Mouse (Mus musculus): ENCODE measurements around the gene Hnrnpl. TPM values are rescaled to one million over a fixed set of nuclear protein-coding genes. Genes with fewer than 3 reads are reported as not detected.
A peak's percentile ranks its signal among the peaks of the same experiment; 100 is the strongest.
"Not testable (repeated sequence)": the region's sequence is repeated elsewhere in the genome, so short reads cannot be mapped to it uniquely, and the experiment has no call there.

The Hnrnpl gene
- polyA plus RNA-seq, 1 experiment from 2014 or later = 239 TPM

- H3K36me3 ChIP-seq = no peaks in the 10 kb centered on the region
- H3K4me1 ChIP-seq = peaks cover 20% of the 10 kb centered on the region
- no peaks in the 10 kb centered on the region for H3K27me3 ChIP-seq (replicated peaks)
- WGBS = 35% methylated on average over 33 of the region's 33 CpGs
- H3K9me3 ChIP-seq = no peaks in the 10 kb centered on the region
- peak overlapping the region; percentile 50 for H3K4me2 ChIP-seq
- ATAC-seq (ENCODE audit: insufficient read depth, low FRiP score, low read depth) = peak; percentile 69; the same call in 1 of the 2 replicates
- H3K4me3 ChIP-seq (replicated peaks) = peak overlapping the region; percentile 23
- no peak overlapping the region for H3K9ac ChIP-seq
- H3K27ac ChIP-seq = peak overlapping the region; percentile 8; the same call in 1 of the 2 replicates
Measured at GRCm38 (mm10) chr7:28865481-28866300, 57.4 kb downstream of the Hnrnpl start.

DNA sequence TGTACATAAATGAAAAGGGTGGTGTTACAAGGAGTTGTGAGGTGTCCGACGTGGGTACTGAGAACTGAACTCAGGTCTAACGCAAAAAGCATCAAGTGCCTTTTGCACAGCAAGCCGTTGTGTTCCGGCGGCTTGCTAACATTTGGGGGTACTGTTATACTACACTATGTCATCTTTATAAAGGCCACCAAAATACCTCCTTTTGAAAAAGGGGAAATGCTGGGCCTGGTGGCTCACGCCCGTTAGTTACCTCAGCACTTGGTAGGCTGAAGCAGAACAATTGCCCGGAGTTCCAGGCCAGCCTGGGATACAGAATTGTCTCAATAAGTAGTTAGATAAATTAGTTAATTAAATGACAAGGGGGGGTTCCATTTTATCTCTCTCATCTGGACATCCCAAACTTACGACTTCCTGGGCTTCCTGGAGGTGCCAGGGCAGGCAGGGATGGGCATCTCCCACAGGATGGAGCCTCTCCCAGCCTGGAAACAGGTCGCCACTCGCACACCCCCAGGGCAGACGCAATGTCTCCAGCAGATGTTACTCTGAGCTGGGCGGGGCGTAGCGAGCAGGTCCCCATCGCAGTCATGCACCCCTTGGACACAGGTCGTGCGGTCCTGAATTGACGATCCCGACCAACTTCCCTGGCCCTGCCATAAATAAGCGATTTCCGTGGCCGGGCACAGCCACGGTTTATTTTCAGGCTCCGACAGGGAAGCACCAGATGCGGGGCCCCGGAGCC lies 58.6 kb downstream of the Hnrnpl start:
- Histone ChIP-seq H3K4me2 (no peak overlapping the region), H3K36me3 (no peaks in the 10 kb centered on the region), H3K27ac (peak overlapping the region; percentile 31; the same call in 1 of the 2 replicates), H3K9me3 (no peaks in the 10 kb centered on the region), H3K9ac (no peak overlapping the region), H3K4me3 (replicated peaks) (no peak overlapping the region), H3K4me1 (peaks cover 20% of the 10 kb centered on the region), H3K27me3 (replicated peaks) (no peaks in the 10 kb centered on the region)
- WGBS = 92% methylated on average over 28 of the region's 28 CpGs
- no peak for ATAC-seq (ENCODE audit: insufficient read depth, low FRiP score, low read depth)

DNA sequence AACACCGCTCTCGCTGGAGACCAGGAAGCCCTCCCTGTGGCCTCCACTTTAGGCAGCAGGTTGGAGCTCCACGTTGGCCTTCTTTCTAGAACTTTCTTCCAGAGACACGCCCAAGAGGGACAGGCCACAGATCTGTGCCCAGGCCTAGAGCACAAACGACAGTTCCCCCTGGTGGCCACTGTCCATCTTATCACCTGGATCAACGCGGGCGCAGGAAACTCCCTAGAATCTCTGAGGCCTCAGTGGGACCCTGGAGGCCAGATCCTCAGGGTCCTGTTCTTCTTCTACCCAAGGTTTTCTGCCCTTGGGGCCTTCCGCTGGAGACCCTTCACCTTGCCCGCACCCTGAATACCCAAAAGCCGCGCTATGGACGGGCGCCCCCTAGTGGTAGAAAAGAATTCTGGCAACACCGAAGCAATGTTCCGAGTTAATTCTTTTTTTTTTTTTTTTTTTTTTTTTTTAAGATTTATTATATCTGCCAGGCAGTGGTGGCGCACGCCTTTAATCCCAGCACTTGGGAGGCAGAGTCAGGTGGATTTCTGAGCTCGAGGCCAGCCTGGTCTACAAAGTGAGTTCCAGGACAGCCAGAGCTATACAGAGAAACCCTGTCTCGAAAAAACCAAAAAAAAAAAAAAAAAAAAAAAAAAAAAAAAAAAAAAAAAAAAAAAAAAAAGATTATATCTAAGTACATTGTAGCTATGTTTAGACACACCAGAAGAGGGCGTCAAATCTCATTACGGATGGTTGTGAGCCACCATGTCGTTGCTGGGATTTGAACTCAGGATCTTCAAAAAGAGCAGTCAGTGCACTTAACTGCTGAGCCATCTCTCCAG lies 59.4 kb downstream of the Hnrnpl start:
- not testable (repeated sequence) for H3K9ac ChIP-seq
- H3K27ac ChIP-seq = peak overlapping the region; percentile 31; the same call in 1 of the 2 replicates

GRCm38 (mm10) chr7:28870901-28871664 lies 62.7 kb downstream of the Hnrnpl start:
- peaks cover 8% of the 10 kb centered on the region; the same call in 1 of the 2 replicates for H3K4me1 ChIP-seq
- WGBS = 86% methylated on average over 24 of the region's 24 CpGs
- H3K27me3 ChIP-seq (replicated peaks) = no peaks in the 10 kb centered on the region
- no peak overlapping the region for H3K9ac ChIP-seq
- no peak overlapping the region for H3K4me2 ChIP-seq
- no peak overlapping the region for H3K27ac ChIP-seq
- no peak overlapping the region for H3K4me3 ChIP-seq (replicated peaks)
- no peaks in the 10 kb centered on the region for H3K9me3 ChIP-seq
- H3K36me3 ChIP-seq = no peaks in the 10 kb centered on the region
- no peak for ATAC-seq (ENCODE audit: insufficient read depth, low FRiP score, low read depth)

More for the DNA sequence above, 59.4 kb downstream of the Hnrnpl start:
- H3K27me3 ChIP-seq (replicated peaks); H3K36me3 ChIP-seq; H3K9me3 ChIP-seq: not testable (repeated sequence)
- 32% methylated on average over 23 of the region's 23 CpGs for WGBS
- Histone ChIP-seq H3K4me3 (replicated peaks) (0 out of 2 replicates have a peak overlapping the region, but pooled peaks have one; percentile 18), H3K4me1 (peaks cover 20% of the 10 kb centered on the region), H3K4me2 (peak overlapping the region; percentile 49)
- 0 out of 2 replicates have a peak, but pooled peaks have one; percentile 20 for ATAC-seq (ENCODE audit: insufficient read depth, low FRiP score, low read depth)

Other genes with a start within 250 kb of the Hnrnpl start
- gene Samd4b, start 210.4 kb upstream of the Hnrnpl start, polyA plus RNA-seq (2015; fragmentation: Nextera tagmentation; extraction: Ambion mirVana) = 18.5 and 22.1 TPM in 2 replicates
- 50.2 and 56.0 TPM in 2 replicates for gene Pak4, start 210.4 kb upstream of the Hnrnpl start, polyA plus RNA-seq (2015; fragmentation: Nextera tagmentation; extraction: Ambion mirVana)
- 0.08 TPM in 1 of 2 replicates, not detected in the other for gene Acp7, start 177.2 kb upstream of the Hnrnpl start, polyA plus RNA-seq (2015; fragmentation: Nextera tagmentation; extraction: Ambion mirVana)
- 4.3 and 4.8 TPM in 2 replicates for gene Fbxo27, start 115.7 kb upstream of the Hnrnpl start, polyA plus RNA-seq (2015; fragmentation: Nextera tagmentation; extraction: Ambion mirVana)
- gene Fbxo17, start 91.7 kb upstream of the Hnrnpl start, polyA plus RNA-seq (2015; fragmentation: Nextera tagmentation; extraction: Ambion mirVana) = 8.0 and 8.9 TPM in 2 replicates
- 138 and 143 TPM in 2 replicates for gene Mrps12, start 66.7 kb upstream of the Hnrnpl start, polyA plus RNA-seq (2015; fragmentation: Nextera tagmentation; extraction: Ambion mirVana)
- 20.8 and 26.2 TPM in 2 replicates for gene Sars2, start 66.5 kb upstream of the Hnrnpl start, polyA plus RNA-seq (2015; fragmentation: Nextera tagmentation; extraction: Ambion mirVana)
- 0.19 TPM in 1 of 2 replicates, not detected in the other for gene Ccer2, start 52.4 kb upstream of the Hnrnpl start, polyA plus RNA-seq (2015; fragmentation: Nextera tagmentation; extraction: Ambion mirVana)
- gene Sirt2, start 41.8 kb upstream of the Hnrnpl start, polyA plus RNA-seq (2015; fragmentation: Nextera tagmentation; extraction: Ambion mirVana) = 56.9 and 57.8 TPM in 2 replicates
- 38.7 and 40.1 TPM in 2 replicates for gene Nfkbib, start 41.0 kb upstream of the Hnrnpl start, polyA plus RNA-seq (2015; fragmentation: Nextera tagmentation; extraction: Ambion mirVana)
- 6.2 and 6.6 TPM in 2 replicates for gene Rinl, start 19.6 kb upstream of the Hnrnpl start, polyA plus RNA-seq (2015; fragmentation: Nextera tagmentation; extraction: Ambion mirVana)
- 175 and 195 TPM in 2 replicates for gene Ech1, start 16.7 kb downstream of the Hnrnpl start, polyA plus RNA-seq (2015; fragmentation: Nextera tagmentation; extraction: Ambion mirVana)
- 340 and 467 TPM in 2 replicates for gene Lgals4, start 25.3 kb downstream of the Hnrnpl start, polyA plus RNA-seq (2015; fragmentation: Nextera tagmentation; extraction: Ambion mirVana)
- gene Lgals7, start 55.3 kb downstream of the Hnrnpl start, polyA plus RNA-seq (2015; fragmentation: Nextera tagmentation; extraction: Ambion mirVana) = 2.2 TPM in 2 replicates
- 0.34 and 0.45 TPM in 2 replicates for gene Capn12, start 72.9 kb downstream of the Hnrnpl start, polyA plus RNA-seq (2015; fragmentation: Nextera tagmentation; extraction: Ambion mirVana)
- 319 and 341 TPM in 2 replicates for gene Actn4, start 153.8 kb downstream of the Hnrnpl start, polyA plus RNA-seq (2015; fragmentation: Nextera tagmentation; extraction: Ambion mirVana)
- gene Eif3k, start 173.3 kb downstream of the Hnrnpl start, polyA plus RNA-seq (2015; fragmentation: Nextera tagmentation; extraction: Ambion mirVana) = 370 and 373 TPM in 2 replicates
- 7.8 and 9.3 TPM in 2 replicates for gene Map4k1, start 173.5 kb downstream of the Hnrnpl start, polyA plus RNA-seq (2015; fragmentation: Nextera tagmentation; extraction: Ambion mirVana)

Data from stomach, embryonic 15.5 days (tissue).